Mouse (Mus musculus) erythroblast, embryonic 14.5 days (primary cell): Measurements from ENCODE around the gene Cib1. TPM values are rescaled to one million over a fixed set of nuclear protein-coding genes. Genes with fewer than 3 reads are reported as not detected.

Source experiments
- H3K27me3 ChIP-seq: 2 replicates; pipeline ENCODE4 v1.6.1; 2012; ENCODE audit warnings: inconsistent platforms; ENCODE audit not compliant: control insufficient read depth
- H3K36me3 ChIP-seq: 2 replicates; pipeline ENCODE4 v1.6.1; 2012; ENCODE audit warnings: mild to moderate bottlenecking, inconsistent platforms; ENCODE audit not compliant: control insufficient read depth
- H3K4me1 ChIP-seq: 2 replicates; pipeline ENCODE4 v1.6.1; 2012; ENCODE audit warnings: inconsistent platforms; ENCODE audit not compliant: control insufficient read depth
- H3K4me3 ChIP-seq: replicated peaks from 2 replicates; pipeline ENCODE3; 2012; ENCODE audit warnings: moderate library complexity, mild to moderate bottlenecking, inconsistent platforms
- H3K9me3 ChIP-seq: 2 replicates; pipeline ENCODE4 v1.6.1; 2012; ENCODE audit warnings: low read length, inconsistent platforms, mixed read lengths; ENCODE audit not compliant: control insufficient read depth
- GATA1 ChIP-seq: IDR thresholded peaks from 2 replicates; pipeline ENCODE4 v1.6.1; 2012; ENCODE audit warnings: low read length, inconsistent platforms, mixed read lengths
- TAL1 ChIP-seq: IDR thresholded peaks from 3 replicates; pipeline ENCODE4 v1.6.1; 2012; ENCODE audit warnings: low read length, inconsistent platforms, mixed read lengths
- polyA plus RNA-seq: library from polyadenylated mRNA; stranded (reverse); fragments of >175 nt; gene quantifications from 2 replicates; pipeline ENCODE4 v1.2.3, GENCODE M21; 2012

The Cib1 gene
- polyA plus RNA-seq, 1 experiment = 10.7 TPM

GRCm38 (mm10) chr7:80183969-80184368, 48.6 kb downstream of the Cib1 start:
- Histone ChIP-seq H3K9me3 (no peaks in the 10 kb centered on the region), H3K4me1 (peaks cover 81% of the 10 kb centered on the region), H3K36me3 (peaks cover 4% of the 10 kb centered on the region), H3K27me3 (peaks cover 9% of the 10 kb centered on the region), H3K4me3 (no peak overlapping the region)
- no peak for TF ChIP-seq GATA1
- no peak for TF ChIP-seq TAL1

- H3K9me3 ChIP-seq = no peaks in the 10 kb centered on the region
- TF ChIP-seq GATA1 = no peak
- no peak for TF ChIP-seq TAL1
- peaks cover 3% of the 10 kb centered on the region for H3K36me3 ChIP-seq
- H3K4me1 ChIP-seq = peaks cover 80% of the 10 kb centered on the region
- H3K27me3 ChIP-seq = peaks cover 9% of the 10 kb centered on the region
- no peak overlapping the region for H3K4me3 ChIP-seq
Observed at GRCm38 (mm10) chr7:80183466-80183865, 49.1 kb downstream of the Cib1 start.

- Histone ChIP-seq H3K36me3 (no peaks in the 10 kb centered on the region; the same call in 1 of the 2 replicates), H3K9me3 (no peaks in the 10 kb centered on the region), H3K4me1 (peaks cover 72% of the 10 kb centered on the region), H3K27me3 (peaks cover 4% of the 10 kb centered on the region), H3K4me3 (no peak overlapping the region)
- TF ChIP-seq TAL1 (no peak), GATA1 (no peak)
Observed at GRCm38 (mm10) chr7:80182139-80182538, 50.5 kb downstream of the Cib1 start.

GRCm38 (mm10) chr7:80181078-80181477, 51.5 kb downstream of the Cib1 start:
- no peaks in the 10 kb centered on the region for H3K9me3 ChIP-seq
- TF ChIP-seq TAL1 (no peak), GATA1 (peak; percentile 54)
- H3K4me1 ChIP-seq = peaks cover 68% of the 10 kb centered on the region
- no peaks in the 10 kb centered on the region; the same call in 1 of the 2 replicates for H3K36me3 ChIP-seq
- no peak overlapping the region for H3K4me3 ChIP-seq
- no peaks in the 10 kb centered on the region for H3K27me3 ChIP-seq

GRCm38 (mm10) chr7:80180202-80180601, 52.4 kb downstream of the Cib1 start:
- no peaks in the 10 kb centered on the region; the same call in 1 of the 2 replicates for H3K36me3 ChIP-seq
- TF ChIP-seq GATA1 (no peak), TAL1 (no peak)
- no peak overlapping the region for H3K4me3 ChIP-seq
- H3K9me3 ChIP-seq = no peaks in the 10 kb centered on the region
- H3K4me1 ChIP-seq = peaks cover 62% of the 10 kb centered on the region
- H3K27me3 ChIP-seq = no peaks in the 10 kb centered on the region

- peaks cover 59% of the 10 kb centered on the region for H3K4me1 ChIP-seq
- TF ChIP-seq GATA1 (no peak), TAL1 (no peak)
- no peaks in the 10 kb centered on the region; the same call in 1 of the 2 replicates for H3K27me3 ChIP-seq
- H3K4me3 ChIP-seq = no peak overlapping the region
- H3K9me3 ChIP-seq = no peaks in the 10 kb centered on the region
- H3K36me3 ChIP-seq = no peaks in the 10 kb centered on the region; the same call in 1 of the 2 replicates
Observed at GRCm38 (mm10) chr7:80179790-80180189, 52.8 kb downstream of the Cib1 start.

- peaks cover 59% of the 10 kb centered on the region for H3K4me1 ChIP-seq
- H3K27me3 ChIP-seq = no peaks in the 10 kb centered on the region; the same call in 1 of the 2 replicates
- no peaks in the 10 kb centered on the region; the same call in 1 of the 2 replicates for H3K36me3 ChIP-seq
- TF ChIP-seq GATA1 (no peak), TAL1 (no peak)
- H3K4me3 ChIP-seq = no peak overlapping the region
- H3K9me3 ChIP-seq = no peaks in the 10 kb centered on the region
Observed at GRCm38 (mm10) chr7:80179327-80179726, 53.3 kb downstream of the Cib1 start.

- H3K4me3 ChIP-seq = no peak overlapping the region
- TF ChIP-seq GATA1 = no peak
- TF ChIP-seq TAL1 = no peak
- peaks cover 51% of the 10 kb centered on the region for H3K4me1 ChIP-seq
- no peaks in the 10 kb centered on the region; the same call in 1 of the 2 replicates for H3K27me3 ChIP-seq
- H3K36me3 ChIP-seq = no peaks in the 10 kb centered on the region; the same call in 1 of the 2 replicates
- no peaks in the 10 kb centered on the region for H3K9me3 ChIP-seq
Observed at GRCm38 (mm10) chr7:80178037-80178729, 54.4 kb downstream of the Cib1 start.

GRCm38 (mm10) chr7:80177438-80177837, 55.2 kb downstream of the Cib1 start:
- H3K9me3 ChIP-seq = no peaks in the 10 kb centered on the region
- H3K27me3 ChIP-seq = no peaks in the 10 kb centered on the region; the same call in 1 of the 2 replicates
- H3K4me3 ChIP-seq = no peak overlapping the region
- no peaks in the 10 kb centered on the region; the same call in 1 of the 2 replicates for H3K36me3 ChIP-seq
- H3K4me1 ChIP-seq = peaks cover 47% of the 10 kb centered on the region
- TF ChIP-seq GATA1 = no peak
- no peak for TF ChIP-seq TAL1

Other genes with a start within 250 kb of the Cib1 start
- gene Zfp710, start 208.0 kb downstream of the Cib1 start, polyA plus RNA-seq = 0.20 and 0.27 TPM in 2 replicates
- 3.8 and 4.1 TPM in 2 replicates for gene Idh2, start 117.4 kb downstream of the Cib1 start, polyA plus RNA-seq
- 3.1 and 3.2 TPM in 2 replicates for gene Sema4b, start 46.0 kb downstream of the Cib1 start, polyA plus RNA-seq
- gene Gdpgp1, start 52 bp upstream of the Cib1 start, polyA plus RNA-seq = 0.06 and 0.17 TPM in 2 replicates
- 0.06 and 0.42 TPM in 2 replicates for gene Ttll13, start 13.6 kb upstream of the Cib1 start, polyA plus RNA-seq
- gene Ngrn, start 28.4 kb upstream of the Cib1 start, polyA plus RNA-seq = 2.9 and 4.1 TPM in 2 replicates
- 0.13 and 0.14 TPM in 2 replicates for gene Vps33b, start 36.8 kb upstream of the Cib1 start, polyA plus RNA-seq
- gene Prc1, start 61.6 kb upstream of the Cib1 start, polyA plus RNA-seq = 3.0 and 4.6 TPM in 2 replicates
- gene Rccd1, start 91.6 kb upstream of the Cib1 start, polyA plus RNA-seq = 0.21 and 0.34 TPM in 2 replicates
- 1.5 and 2.7 TPM in 2 replicates for gene Unc45a, start 108.2 kb upstream of the Cib1 start, polyA plus RNA-seq
- 1.4 and 1.8 TPM in 2 replicates for gene Hddc3, start 110.3 kb upstream of the Cib1 start, polyA plus RNA-seq
- 0.05 and 0.14 TPM in 2 replicates for gene Man2a2, start 138.6 kb upstream of the Cib1 start, polyA plus RNA-seq
- 0.69 and 0.95 TPM in 2 replicates for gene Fes, start 155.1 kb upstream of the Cib1 start, polyA plus RNA-seq
- gene Furin, start 172.6 kb upstream of the Cib1 start, polyA plus RNA-seq = 0.65 and 0.76 TPM in 2 replicates